Mouse (Mus musculus) kidney, postnatal 25 days (tissue): Measurements from ENCODE around the gene Krt28.

Source experiments
- DNase-seq, 2 experiments: peaks; one replicate each; pipeline ENCODE4 v3.0.0; 2021; ENCODE audit warnings: mixed read lengths in 2 of 2

Krt28 gene

DNA sequence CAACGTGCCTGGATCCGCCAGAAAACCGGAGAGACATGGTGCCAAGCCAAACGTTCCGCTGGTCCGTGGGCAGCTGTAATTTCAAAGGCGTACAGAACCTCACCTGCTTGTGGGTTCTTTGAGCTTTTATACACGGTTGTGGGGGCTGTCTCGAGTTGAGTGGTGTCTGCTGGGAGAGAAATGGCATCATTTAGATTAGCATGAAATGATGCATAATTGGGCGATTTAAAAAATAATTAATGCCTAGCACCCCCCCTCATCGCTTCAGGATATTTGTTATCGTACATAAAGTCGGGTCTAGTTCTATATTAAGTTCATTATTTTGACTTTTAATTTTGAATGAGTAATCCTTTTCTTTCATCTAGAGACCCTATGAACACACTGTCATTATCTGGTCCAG lies at the start of gene Krt28:
Gene Krt28 (minus strand): TSS at position 101 of the 400 bp plus-strand sequence.
- no peak for DNase-seq

DNA sequence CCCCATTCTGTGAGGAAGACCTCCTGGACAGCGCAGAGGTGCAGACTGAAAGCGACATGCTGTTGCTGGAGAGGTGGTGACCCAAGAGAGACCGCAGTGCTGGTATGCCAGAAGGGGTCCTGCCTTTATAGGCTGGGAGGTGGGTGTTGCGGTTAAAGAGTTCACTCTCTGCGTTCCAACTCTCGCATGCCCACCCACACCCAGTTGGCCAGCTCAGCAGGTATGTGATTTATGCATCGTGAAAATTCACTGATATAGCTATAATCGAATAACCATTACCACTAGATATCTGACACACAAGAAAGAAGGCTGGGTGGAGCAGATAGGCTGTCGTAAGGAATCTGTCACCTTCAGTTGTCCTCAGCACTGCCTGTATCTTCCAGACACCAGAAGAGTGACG lies 47.5 kb upstream of the Krt28 start, which contains the start of gene Krt12:
Gene Krt12 (minus strand): TSS at position 101 of the 400 bp plus-strand sequence.
- DNase-seq, result no peak

GRCm38 (mm10) chr11:99420586-99420985 lies 45.9 kb upstream of the Krt28 start:
- DNase-seq, result no peak

GRCm38 (mm10) chr11:99417819-99418218 lies 43.1 kb upstream of the Krt28 start:
- no peak for DNase-seq

DNA sequence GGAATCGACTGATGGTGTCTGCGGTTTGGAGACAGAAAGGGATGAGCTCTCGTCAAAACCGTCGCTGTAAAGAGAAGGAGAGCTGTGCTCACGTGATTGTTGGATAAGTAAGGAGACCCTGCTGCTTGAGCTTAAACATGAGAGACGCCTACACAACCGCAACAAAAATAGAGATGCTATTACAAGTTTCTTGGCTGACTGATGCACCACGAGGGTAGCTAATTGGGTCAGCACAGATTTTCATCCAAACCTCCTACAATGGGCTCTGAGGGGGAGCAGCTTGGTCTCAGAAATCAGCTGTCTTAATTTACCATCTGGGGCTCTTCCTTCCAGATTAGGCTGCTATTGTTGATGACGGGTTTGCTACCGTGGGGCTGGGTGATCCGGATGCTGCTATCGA lies 42.2 kb upstream of the Krt28 start:
- no peak for DNase-seq

DNA sequence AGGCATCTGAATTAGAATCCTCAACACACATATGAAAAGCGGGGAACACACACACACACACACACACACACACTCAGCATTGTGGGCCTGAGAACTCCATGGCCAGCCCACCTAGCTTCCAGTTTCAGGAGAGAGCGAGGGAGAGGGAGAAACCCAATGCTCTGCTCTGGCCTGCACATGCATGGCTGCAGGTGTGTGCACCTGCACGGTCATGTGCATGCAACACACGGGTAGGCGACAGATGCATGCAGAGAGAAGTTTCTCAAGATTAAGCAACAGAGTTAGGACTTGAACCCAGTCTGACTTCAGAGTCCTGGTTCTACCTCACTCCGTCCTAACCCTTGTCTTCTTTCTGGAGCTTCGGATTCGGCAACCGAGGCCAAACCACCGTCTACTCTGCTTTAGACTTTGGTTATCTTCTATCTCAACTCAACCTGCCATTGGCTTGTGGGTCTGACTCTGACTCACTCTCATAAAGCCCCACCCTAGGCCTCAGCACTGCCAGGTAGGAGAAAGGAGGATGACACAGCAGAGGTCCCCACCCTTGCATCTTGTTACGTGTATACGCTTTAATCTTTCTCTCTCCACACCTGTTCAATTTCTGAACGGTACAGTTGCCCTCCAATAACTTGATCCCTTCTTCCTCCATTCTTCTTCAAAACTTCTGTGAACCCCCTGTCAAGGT lies 39.9 kb upstream of the Krt28 start:
- DNase-seq, result no peak

GRCm38 (mm10) chr11:99413247-99413646 lies 38.5 kb upstream of the Krt28 start:
- DNase-seq, result peak; percentile 60 to 66

GRCm38 (mm10) chr11:99406186-99406585 lies 31.5 kb upstream of the Krt28 start:
- no peak for DNase-seq

- no peak for DNase-seq
Observed at GRCm38 (mm10) chr11:99399956-99400549, 25.4 kb upstream of the Krt28 start.

DNA sequence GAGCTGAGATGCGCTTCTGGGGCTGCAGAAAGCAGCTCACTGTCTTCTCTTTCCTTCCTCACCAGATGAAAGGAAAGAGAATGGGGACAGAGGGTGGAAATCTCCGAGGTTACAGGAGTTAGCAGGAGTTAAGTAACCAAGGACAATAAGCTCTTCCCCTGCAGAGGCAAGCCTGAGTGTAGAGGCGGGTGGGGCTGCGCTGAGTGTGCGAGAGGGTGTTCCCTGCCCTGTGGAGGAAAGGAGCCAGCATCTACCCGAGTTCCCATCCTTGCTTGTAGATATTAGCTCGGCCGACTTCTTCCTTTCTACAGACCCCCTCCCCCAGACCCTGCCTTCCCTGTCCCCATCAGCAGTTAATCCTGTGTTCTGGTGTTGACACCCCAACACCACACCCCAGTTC lies 24.1 kb upstream of the Krt28 start:
- DNase-seq, result no peak

DNA sequence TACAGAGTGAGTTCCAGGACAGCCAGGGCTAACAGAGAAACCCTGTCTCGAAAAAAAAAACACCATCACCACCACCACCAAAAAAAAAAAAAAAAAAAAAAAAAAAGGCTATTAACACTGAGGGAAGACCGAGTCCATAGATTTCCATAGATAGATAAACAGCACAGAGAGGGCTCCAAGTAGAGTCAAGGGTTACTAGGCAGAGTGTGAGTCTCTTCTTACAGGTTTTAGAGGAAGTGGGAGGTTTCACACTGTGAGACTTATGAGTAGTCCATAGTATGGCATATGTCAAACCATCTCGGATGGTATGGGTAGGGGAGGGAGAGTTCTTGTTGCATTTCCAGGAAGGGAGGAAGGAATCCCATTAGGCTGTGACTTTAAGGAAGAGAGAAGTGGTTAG lies 23.4 kb upstream of the Krt28 start:
- DNase-seq, result no peak

DNA sequence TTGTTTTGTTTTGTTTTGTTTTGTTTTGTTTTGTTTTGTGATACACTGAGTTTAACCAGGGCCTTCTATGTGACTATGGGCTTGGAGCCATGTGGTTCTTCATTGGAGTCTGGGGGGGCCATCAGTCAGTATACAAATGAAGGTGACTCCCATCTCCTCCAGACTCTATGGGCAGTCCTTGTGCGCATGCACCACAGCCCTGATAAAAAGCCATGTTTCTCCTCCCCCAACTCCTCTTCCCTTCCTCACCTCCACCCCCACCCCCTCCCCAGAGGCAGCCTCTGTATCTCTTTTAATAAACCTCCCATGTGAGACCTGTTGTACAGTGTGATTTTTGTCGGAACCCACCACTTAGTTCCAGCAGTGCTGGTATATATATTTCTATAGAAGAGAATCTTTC lies 22.0 kb upstream of the Krt28 start:
- no peak for DNase-seq

- DNase-seq, result no peak
Observed at GRCm38 (mm10) chr11:99396034-99396433, 21.3 kb upstream of the Krt28 start.

DNA sequence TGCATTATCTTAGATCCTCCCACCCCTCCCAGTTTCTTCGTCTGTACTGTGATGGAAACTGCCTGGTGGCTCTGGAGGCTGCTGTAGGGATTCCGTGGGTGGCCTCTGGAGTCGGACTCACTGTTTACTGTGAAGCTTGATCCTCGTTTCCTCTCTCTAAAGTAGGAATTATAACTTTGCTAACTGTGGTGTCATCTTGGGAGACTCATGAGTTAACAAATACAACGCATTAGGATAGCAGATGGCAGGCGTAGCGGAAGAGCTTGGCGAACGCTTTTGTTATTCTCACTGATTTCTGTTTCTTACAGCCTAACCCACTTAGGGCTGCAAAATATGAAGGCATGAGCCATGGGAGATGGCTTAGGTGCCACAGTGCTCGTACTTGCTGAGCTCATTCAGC lies 17.8 kb upstream of the Krt28 start:
- DNase-seq, result no peak

DNA sequence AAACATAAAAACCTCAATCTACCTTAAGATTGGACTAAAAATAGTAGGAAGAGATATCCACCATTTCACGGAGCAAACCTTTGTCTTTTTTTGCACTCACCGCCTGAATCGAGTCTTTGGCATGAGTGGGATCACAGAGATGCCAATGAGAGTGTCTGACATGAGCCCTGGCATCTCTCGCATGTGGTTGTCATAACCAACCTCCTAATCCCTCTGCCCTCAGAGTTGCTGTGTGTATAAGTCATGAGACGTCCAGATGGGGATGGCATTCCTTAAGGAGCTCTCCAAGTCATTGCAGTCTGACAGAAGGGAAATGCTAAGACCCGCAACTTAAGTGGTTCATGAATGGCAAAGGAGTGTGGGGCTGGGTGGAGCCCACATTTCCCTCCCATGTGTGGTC lies 16.7 kb upstream of the Krt28 start:
- DNase-seq, result no peak

GRCm38 (mm10) chr11:99390866-99391265 lies 16.2 kb upstream of the Krt28 start:
- no peak for DNase-seq

GRCm38 (mm10) chr11:99389264-99389663 lies 14.6 kb upstream of the Krt28 start, which contains the start of gene Krt10:
Gene Krt10, minus strand, starts transcription at chr11:99389364.
- no peak for DNase-seq

DNA sequence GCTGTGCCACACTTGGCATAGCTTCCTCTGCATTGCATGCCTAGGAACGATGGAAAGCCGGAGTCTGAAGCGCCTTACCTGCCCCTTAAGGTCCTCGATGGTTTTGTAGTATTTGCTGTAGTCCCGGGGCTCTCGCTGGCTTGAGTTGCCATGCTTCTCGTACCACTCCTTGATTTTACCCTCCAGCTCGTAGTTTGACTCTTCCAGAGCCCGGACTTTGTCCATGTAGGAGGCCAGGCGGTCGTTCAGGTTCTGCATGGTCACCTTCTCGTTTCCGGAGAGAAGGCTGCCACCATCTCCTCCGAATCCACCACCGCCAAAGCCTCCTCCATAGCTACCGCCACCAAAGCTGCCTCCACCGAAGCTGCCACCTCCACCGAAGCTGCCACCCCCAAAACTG lies 14.0 kb upstream of the Krt28 start:
- DNase-seq, result peak; percentile 31 to 39

DNA sequence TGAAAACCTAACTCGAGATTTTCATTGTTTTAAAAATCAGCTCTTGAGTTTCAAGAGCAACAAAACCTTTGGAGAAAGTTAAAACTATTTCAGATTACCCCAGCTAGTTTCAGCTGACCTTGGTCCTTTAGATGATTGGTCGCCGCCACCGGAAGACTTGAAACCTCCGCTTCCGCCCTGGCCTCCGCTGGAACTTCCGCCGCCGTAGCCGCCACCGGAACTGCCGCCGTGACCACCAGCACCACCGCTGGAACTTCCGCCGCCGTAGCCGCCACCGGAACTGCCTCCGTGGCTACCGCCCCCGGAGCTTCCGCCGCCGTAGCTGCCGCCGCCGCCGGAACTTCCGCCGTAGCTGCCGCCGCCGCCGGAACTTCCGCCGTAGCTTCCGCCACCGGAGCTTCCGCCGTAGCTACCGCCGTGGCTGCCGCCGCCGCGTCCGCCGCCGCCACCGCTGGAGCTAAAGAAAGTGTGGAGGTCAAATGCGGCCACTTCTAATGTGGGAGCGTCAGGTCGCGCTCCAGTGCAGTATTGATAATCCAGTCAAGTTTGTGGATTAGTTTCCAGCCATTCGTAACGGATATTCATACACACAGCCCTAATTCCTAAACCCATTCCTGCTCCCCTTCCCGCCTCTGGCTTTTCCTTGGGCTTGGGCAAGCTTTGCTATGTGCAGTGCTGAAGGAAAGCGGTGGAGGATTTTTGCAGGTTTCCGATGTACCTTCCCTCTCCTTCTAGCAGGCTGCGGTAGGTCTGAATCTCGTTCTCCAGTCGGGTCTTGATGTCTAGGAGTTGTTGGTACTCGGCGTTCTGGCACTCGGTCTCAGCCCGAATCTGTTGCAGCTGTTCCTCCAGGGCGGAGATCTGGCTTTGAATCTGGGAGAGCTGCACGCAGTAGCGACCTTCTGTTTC lies 11.4 kb upstream of the Krt28 start:
- DNase-seq, result peak; percentile 93 to 98

- DNase-seq, result peak; percentile 65 to 79
Observed at GRCm38 (mm10) chr11:99379568-99379967, 4.9 kb upstream of the Krt28 start.

DNA sequence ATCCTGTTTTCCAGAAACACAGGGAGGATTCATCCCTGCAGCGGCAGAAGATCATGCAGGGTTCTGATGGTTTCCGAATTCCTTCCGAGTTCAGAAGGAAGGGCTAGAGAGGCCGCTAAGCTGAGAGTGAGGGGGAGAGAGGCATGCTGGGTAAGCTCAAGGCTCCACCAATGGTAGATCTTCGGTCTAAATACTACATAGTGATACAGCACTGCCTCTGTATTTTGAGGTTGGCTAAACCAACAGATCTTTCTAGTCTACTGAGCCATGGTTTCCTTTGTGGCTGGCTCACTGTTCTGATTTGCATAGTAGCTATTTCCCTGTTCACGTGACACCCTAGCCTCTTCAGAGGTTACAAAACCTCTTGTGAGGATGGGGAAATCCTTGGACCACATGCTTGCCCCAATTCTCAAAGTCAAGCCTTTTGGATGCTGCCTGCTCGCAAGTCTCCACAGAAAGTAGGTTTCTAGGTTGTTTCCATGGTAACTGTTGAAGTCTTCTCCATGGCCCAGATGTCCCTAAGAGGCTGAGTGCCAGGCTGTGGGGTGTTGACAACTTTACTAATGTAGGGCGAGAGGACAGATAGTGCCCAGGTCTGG lies 4.8 kb downstream of the Krt28 start:
- DNase-seq, result no peak

DNA sequence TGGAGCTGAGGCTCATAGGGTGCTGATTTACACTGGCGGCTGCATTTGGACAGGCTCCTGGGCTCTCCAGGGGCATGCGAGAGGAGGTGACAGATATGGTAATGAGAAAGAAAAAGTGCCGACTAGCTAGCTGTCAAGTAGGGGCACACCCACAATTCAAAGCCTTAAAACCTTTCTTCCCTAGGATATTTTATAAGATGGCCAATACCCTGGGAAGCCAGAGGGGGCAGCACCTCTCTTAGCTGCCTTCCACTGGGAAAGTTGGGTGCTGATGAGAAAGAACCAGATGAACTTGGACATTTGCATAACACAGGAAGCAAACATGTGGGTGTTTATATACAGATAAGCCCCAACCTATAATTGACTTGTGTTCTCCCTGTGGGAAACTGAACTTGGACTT lies 5.5 kb downstream of the Krt28 start:
- DNase-seq, result peak in 1 of 2 experiments; percentile 27

DNA sequence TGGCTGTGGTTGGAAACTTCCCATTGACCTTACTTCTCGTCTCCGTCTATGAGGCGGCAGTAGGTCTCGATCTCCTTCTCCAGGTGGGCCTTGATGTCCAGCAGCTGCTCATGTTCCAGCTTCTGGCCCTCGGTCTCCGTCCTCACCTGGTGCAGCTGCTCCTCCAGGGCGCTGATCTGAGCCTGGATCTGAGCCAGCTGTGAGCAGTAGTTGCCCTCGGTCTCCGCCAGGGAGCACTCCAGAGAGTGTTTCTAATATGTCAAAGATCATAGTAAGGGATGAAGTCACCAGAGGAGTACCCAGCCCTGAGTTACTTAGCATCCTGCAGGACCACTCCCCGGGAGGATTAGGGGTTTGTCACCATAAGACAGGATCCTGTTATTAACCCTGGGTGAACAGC lies 7.9 kb downstream of the Krt28 start:
- peak in 1 of 2 experiments; percentile 47 for DNase-seq
